Mouse (Mus musculus) small intestine, adult 2 months (tissue): ENCODE results near the gene Pde4a.

Experiments used
- CTCF ChIP-seq: fragments of 200-500 bp; IDR thresholded peaks from 2 replicates; pipeline ENCODE4 v1.5.1; 2012; ENCODE audit warnings: low read depth, mild to moderate bottlenecking, control low read depth, inconsistent platforms, low read length, moderate library complexity, mixed read lengths; ENCODE audit not compliant: insufficient replicate concordance, insufficient read length; ENCODE audit errors: extremely low read depth
- POLR2A ChIP-seq: fragments of 200-500 bp; IDR thresholded peaks from 2 replicates; pipeline ENCODE4 v1.6.1; 2012; ENCODE audit warnings: low read depth, mild to moderate bottlenecking, control low read depth, inconsistent platforms, low read length, moderate library complexity

- no peak for TF ChIP-seq CTCF
- no peak for TF ChIP-seq POLR2A
Observed at GRCm38 (mm10) chr9:21194787-21195493, 29.4 kb downstream of the Pde4a start.
